Mouse (Mus musculus): Measurements from ENCODE around the gene Nol4l.
A peak's percentile ranks its signal among the peaks of the same experiment; 100 is the strongest.
"Not testable (repeated sequence)": the region's sequence is repeated elsewhere in the genome, so short reads cannot be mapped to it uniquely, and the experiment has no call there.

Nol4l gene

GRCm38 (mm10) chr2:153512416-153513323, 17.1 kb downstream of the Nol4l start:
- no peak for DNase-seq (ENCODE audit: low spot score)

DNA sequence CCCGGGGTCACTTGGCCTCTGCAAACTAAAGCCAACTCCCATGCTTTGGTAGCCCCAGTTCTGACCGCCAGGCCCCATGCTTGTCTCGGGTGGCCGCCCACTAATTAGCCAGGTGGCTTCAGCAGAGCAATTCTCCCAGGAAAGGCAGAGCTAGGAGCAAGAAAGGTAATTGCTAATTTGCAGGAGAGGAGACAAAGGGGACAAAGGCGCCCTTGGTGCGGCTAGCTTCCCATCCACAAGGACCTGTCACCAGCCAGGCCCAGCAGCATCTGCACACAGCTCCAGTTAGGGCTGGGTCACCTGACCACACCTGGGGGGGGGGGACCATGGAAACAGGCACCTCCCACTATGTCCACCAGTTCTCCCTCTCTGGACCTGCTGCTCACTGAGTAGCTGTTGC, 18.2 kb downstream of the Nol4l start:
- no peak for DNase-seq (ENCODE audit: low spot score)

DNA sequence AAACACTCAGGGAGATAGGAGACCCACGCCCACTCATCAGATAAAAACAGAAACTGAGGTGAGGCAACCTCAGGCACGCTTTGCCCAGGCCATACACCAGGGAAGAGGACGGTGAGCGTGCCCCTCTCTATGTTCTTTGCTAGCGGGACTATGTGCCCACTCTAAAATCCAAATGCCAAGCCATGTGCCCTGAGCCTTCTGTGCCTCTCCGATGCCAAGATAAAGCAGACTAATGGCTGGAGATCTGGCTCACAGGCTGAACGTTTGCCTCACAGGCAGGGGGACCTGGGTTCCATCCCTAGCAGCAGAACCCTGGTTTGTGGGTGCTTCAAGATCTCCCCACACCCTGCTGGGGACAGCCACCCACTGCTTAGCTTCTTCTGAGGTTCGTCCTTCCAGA, 19.6 kb downstream of the Nol4l start:
- no peak for DNase-seq (ENCODE audit: low spot score)

GRCm38 (mm10) chr2:153509211-153510029, 20.4 kb downstream of the Nol4l start:
- DNase-seq (ENCODE audit: low spot score) = no peak

GRCm38 (mm10) chr2:153508405-153508804, 21.4 kb downstream of the Nol4l start:
- no peak for DNase-seq (ENCODE audit: low spot score)

- peak; percentile 55 for DNase-seq (ENCODE audit: low spot score)
Measured at GRCm38 (mm10) chr2:153507969-153508368, 21.8 kb downstream of the Nol4l start.

- DNase-seq (ENCODE audit: low spot score) = no peak
Measured at GRCm38 (mm10) chr2:153506385-153506784, 23.4 kb downstream of the Nol4l start.

GRCm38 (mm10) chr2:153499154-153499553, 30.6 kb downstream of the Nol4l start:
- no peak for DNase-seq (ENCODE audit: low spot score)

GRCm38 (mm10) chr2:153496898-153497297, 32.9 kb downstream of the Nol4l start:
- no peak for DNase-seq (ENCODE audit: low spot score)

DNA sequence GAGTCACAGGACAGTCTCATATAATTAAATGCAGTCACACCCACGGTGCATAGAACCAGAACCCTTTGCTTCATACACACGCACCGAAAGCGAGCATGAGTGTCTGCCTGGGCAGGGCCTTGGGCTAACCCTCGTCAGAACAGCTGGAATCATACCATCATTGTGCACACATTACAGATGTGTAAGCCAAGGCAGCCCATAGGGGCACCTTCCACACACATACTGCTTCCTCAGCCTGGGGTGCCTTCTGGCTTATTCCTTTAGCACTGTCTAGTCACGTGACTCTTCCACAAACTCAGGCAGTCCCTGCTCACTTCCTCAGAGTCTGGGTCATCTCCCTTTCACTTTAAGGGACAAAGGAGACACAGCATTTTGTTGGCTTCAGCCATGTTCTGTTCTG, 33.5 kb downstream of the Nol4l start:
- DNase-seq (ENCODE audit: low spot score) = no peak

DNA sequence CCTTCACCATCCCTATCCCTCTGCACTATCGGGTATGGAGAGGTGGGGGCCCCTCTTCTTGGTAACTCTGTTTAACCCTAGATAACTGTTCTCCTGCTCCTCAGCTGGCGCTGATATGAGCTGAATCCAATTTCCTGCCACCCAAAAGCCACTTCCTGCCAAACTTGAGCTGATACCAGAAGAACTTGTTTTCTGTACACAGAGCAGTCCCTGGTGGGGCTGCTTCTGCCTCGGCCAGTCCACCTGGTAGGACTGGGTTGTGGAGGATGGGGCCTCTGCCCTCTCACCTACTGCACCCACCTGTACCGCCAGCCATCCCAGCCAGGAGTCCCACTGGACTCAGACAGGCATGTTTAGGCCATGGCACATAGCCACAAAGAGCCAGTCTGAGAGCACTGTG, 34.0 kb downstream of the Nol4l start:
- no peak for DNase-seq (ENCODE audit: low spot score)

- DNase-seq (ENCODE audit: low spot score) = not testable (repeated sequence)
Measured at GRCm38 (mm10) chr2:153495391-153495790, 34.4 kb downstream of the Nol4l start.

DNA sequence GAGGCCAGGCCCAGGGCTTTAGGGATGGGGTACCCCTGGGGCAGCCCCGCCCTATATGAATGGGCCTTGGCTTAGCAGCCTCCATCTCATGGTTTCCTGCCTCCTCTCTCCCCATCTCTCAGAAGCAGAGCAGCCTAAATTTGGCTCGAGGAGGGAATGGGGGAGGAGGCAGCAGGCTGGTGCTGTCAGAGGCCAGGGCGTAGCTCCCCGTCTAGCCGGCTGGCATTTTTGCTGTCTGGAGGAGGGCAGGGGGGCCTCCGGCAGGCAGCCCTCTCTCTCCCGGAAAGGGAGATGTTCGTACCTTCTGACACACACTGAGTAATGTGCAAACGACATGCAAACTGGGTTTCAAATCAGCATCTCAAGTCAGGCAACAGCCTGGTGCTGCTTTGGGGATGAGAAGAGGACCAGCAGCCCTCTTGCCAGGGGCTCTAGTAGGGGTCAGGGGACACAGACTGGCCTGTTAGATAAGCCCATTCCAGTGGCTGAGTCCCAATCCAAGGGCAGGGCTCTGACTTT, 35.4 kb downstream of the Nol4l start:
- peak; percentile 22 for DNase-seq (ENCODE audit: low spot score)

DNA sequence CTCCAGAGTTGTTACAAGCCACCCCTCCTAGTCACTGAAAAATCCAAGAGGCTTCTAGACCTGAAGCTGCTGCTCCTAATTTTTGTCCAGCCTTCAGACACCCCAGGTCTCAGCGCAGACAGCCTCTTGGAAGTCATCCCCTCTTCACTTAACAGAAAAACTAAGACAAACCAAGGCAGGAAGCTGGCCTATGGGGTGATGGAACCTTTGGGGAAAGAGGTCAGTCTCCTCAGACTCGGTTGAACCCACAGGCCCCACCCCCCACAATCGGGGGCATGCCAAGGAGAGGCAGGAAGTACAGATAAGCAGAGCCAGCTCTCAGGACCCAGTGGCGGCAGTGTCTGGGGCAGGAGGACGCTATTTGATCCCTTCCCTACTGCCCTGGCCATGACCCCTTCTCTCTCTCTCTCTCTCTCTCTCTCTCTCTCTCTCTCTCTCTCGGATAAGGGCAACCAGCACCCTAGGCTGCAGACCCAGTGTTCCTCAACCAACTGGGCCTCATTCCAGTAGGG, 35.9 kb downstream of the Nol4l start:
- peak; percentile 11 for DNase-seq (ENCODE audit: low spot score)

- no peak for DNase-seq (ENCODE audit: low spot score)
Measured at GRCm38 (mm10) chr2:153493393-153493731, 36.4 kb downstream of the Nol4l start.

DNA sequence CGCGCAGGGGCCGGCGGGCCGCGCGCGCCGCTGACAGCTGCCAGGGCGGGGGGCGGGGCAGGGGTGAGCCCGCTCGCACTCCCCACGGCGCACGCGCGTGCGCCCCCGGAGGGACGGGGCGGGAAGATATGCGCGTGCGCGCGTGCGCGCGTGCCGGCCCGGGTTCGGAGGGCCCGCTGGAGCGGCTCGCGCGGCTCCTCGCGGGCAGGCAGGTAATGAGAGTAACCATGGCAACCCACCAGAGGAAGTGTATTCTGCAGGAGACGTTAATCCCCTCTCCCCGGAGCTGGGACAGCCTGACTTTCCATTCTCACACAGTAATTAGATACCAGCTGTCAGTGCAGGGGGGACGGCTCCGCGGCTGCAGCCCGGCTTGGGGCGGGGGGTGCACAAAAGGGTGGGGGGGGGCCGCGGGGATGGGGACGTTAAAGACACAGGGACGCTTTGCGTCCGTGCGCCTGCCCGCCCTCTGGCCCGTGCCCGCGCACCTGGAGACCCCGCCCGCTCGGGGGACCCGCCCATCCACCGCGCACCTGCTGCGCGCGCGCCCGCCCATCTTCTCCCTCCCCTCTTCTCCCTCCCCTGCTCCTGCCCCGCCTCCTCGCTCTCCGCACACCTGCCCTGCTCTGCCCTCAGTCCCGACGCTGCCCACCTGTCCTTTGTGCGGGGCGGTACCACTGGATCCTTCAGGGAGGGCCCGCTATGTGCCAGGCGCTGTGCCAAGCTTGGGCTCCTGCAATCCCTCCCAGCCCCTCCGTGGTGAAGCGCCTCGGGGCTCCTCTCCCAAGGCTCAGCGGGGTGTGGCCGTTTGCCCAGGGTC, 37.0 kb downstream of the Nol4l start, which contains the start of gene 4930404H24Rik:
Gene 4930404H24Rik, plus strand, starts transcription at position 218 of the 820 bp plus-strand sequence.
- peak; percentile 56 for DNase-seq (ENCODE audit: low spot score)

DNA sequence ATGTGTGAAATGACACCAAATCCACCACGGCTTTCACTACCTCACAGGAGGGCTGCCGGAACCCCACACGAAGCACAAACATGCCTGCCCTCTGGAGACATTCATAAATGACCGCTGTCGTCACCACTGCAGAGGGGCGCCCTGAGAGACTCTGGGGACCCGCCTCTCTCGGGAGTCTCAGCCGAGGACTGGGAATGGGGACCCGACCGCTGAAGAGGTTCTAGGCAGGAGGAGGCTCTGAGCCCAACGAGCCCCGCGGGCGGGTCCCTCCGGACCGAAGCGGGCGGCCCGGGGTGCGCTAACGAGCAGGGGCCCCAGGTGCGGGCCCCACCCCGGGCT, 37.6 kb downstream of the Nol4l start:
- no peak for DNase-seq (ENCODE audit: low spot score)

DNA sequence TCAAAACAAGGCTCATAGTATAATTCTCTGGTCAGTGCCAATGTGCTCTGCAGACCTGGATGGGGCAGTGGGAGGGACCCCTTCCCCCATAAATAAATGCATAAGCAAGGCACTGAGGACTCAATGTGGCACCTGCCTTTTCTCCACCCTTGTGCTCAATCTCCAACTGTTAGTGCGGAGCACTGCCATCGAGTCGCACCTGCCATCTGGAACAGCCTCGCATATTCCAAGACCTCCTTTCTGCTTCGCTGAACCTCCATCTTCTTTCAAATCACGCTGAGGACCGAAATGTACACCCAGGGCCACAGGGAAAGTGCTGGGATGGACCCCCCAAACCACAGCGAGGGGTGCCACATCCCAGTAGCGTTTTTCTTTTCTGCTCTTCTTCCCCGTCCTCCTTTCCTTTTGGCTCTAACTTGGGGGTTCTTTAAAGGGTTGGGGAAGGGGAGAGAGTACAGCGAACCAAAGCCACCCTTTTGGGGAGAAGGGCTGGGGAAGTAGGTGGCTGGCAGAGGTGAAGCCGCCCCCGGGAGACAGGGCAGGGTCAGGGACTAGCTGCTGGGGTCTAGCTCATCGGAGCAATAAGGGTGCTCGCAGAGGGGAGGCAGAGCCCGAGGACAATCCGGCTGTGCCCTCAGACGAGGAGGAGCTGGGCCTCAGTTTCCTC, 38.1 kb downstream of the Nol4l start:
- no peak for DNase-seq (ENCODE audit: low spot score)

DNA sequence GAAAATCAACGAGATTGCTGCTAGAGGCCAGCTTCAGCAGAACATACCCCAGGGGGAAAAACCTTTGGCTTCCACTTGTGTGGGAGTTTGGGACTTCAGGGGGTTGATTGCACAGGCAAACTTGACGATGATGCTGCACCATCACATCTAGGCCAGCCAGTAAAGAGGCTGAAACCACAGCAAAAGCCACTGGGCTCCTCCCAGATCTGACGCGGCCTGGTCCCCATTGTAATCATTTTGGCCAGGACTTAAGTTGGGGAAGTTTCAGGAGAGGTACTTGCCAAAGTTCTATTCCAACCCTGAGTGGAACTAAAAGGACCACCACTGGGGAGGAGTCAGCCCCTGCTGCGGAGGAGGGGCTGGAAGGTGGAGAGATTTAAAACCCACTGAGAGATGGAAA, 38.8 kb downstream of the Nol4l start:
- no peak for DNase-seq (ENCODE audit: low spot score)

- DNase-seq (ENCODE audit: low spot score) = no peak
Measured at GRCm38 (mm10) chr2:153490116-153490515, 39.7 kb downstream of the Nol4l start.

- no peak for DNase-seq (ENCODE audit: low spot score)
Measured at GRCm38 (mm10) chr2:153484071-153484470, 45.7 kb downstream of the Nol4l start.

Data from MN1 (cell line).